Mouse (Mus musculus) heart, embryonic 12.5 days (tissue): ENCODE measurements at regions not wholly inside any gene's neighbourhood (a gene's known extent, or its start where the extent isn't known, plus 50 kb on each side); places are given as distances from the start of the nearest gene placed in this dataset.

Experiments used
- ATAC-seq: fragments of 200-750 bp; cut with Nextera tagmentation; 2 replicates; pipeline ENCODE4 v1.8.0; 2017; ENCODE audit warnings: moderate TSS enrichment, moderate library complexity; ENCODE audit not compliant: insufficient number of reproducible peaks, low FRiP score
- H3K27ac ChIP-seq: fragments of 300-500 bp; sonication (generic); 2 replicates; pipeline ENCODE4 v1.5.1; 2016; ENCODE audit warnings: mild to moderate bottlenecking, moderate library complexity; ENCODE audit not compliant: poor library complexity, severe bottlenecking
- H3K27me3 ChIP-seq: fragments of 300-500 bp; sonication (generic); replicated peaks from 2 replicates; pipeline ENCODE4 v1.6.1; 2016; ENCODE audit warnings: mild to moderate bottlenecking, moderate library complexity
- H3K36me3 ChIP-seq: fragments of 300-500 bp; sonication (generic); 2 replicates; pipeline ENCODE4 v1.6.1; 2016; ENCODE audit warnings: mild to moderate bottlenecking, moderate library complexity
- H3K4me1 ChIP-seq: fragments of 300-500 bp; sonication (generic); replicated peaks from 2 replicates; pipeline ENCODE4 v1.6.1; 2016; ENCODE audit warnings: mild to moderate bottlenecking
- H3K4me2 ChIP-seq: fragments of 300-500 bp; sonication (generic); 2 replicates; pipeline ENCODE4 v1.6.1; 2016; ENCODE audit warnings: mild to moderate bottlenecking, moderate library complexity
- H3K4me3 ChIP-seq: fragments of 300-500 bp; sonication (generic); 2 replicates; pipeline ENCODE4 v1.5.1; 2016; ENCODE audit warnings: mild to moderate bottlenecking
- H3K9ac ChIP-seq: fragments of 300-500 bp; sonication (generic); 2 replicates; pipeline ENCODE4 v1.6.1; 2016; ENCODE audit warnings: mild to moderate bottlenecking, moderate library complexity
- H3K9me3 ChIP-seq: fragments of 300-500 bp; sonication (generic); replicated peaks from 2 replicates; pipeline ENCODE4 v1.6.1; 2016; ENCODE audit warnings: mild to moderate bottlenecking, moderate library complexity
- WGBS: fragments of 180-500 bp; shearing (Covaris S2); methylation state at CpG from one replicate; pipeline ENCODE4 v1.1.7; 2016; 5-methylcytosine and 5-hydroxymethylcytosine counted together

GRCm38 (mm10) chr12:71400201-71400600 lies 90.5 kb downstream of the Dact1 start:
- Histone ChIP-seq H3K4me3 (no peak overlapping the region), H3K27ac (no peak overlapping the region), H3K9ac (no peak overlapping the region), H3K4me1 (peaks cover 4% of the 10 kb centered on the region), H3K9me3 (no peaks in the 10 kb centered on the region), H3K36me3 (no peaks in the 10 kb centered on the region), H3K27me3 (no peaks in the 10 kb centered on the region), H3K4me2 (no peak overlapping the region)
- WGBS = 84% methylated on average over 6 of the region's 6 CpGs
- no peak for ATAC-seq

GRCm38 (mm10) chr12:71401621-71402416 lies 92.1 kb downstream of the Dact1 start:
- H3K27ac ChIP-seq = no peak overlapping the region
- H3K4me1 ChIP-seq = peaks cover 4% of the 10 kb centered on the region
- no peak overlapping the region for H3K4me2 ChIP-seq
- WGBS = 12% methylated on average over 6 of the region's 6 CpGs
- H3K4me3 ChIP-seq = no peak overlapping the region
- no peaks in the 10 kb centered on the region for H3K9me3 ChIP-seq
- peak; percentile 22; the same call in 1 of the 2 replicates for ATAC-seq
- no peaks in the 10 kb centered on the region for H3K36me3 ChIP-seq
- no peak overlapping the region for H3K9ac ChIP-seq
- H3K27me3 ChIP-seq = no peaks in the 10 kb centered on the region

GRCm38 (mm10) chr12:71407294-71407693 lies 97.6 kb downstream of the Dact1 start:
- no peaks in the 10 kb centered on the region for H3K9me3 ChIP-seq
- H3K9ac ChIP-seq = no peak overlapping the region
- 26% methylated on average over 3 of the region's 3 CpGs for WGBS
- no peak for ATAC-seq
- H3K4me1 ChIP-seq = peaks cover under 1% of the 10 kb centered on the region
- no peaks in the 10 kb centered on the region for H3K36me3 ChIP-seq
- H3K4me2 ChIP-seq = no peak overlapping the region
- no peaks in the 10 kb centered on the region for H3K27me3 ChIP-seq
- H3K4me3 ChIP-seq = no peak overlapping the region
- no peak overlapping the region for H3K27ac ChIP-seq

GRCm38 (mm10) chr12:71408396-71409050 lies 98.8 kb downstream of the Dact1 start:
- H3K4me1 ChIP-seq = no peaks in the 10 kb centered on the region; the same call in 1 of the 2 replicates
- no peak for ATAC-seq
- no peaks in the 10 kb centered on the region for H3K9me3 ChIP-seq
- no peak overlapping the region for H3K4me3 ChIP-seq
- no peak overlapping the region for H3K4me2 ChIP-seq
- WGBS = 55% methylated on average over 3 of the region's 3 CpGs
- H3K27me3 ChIP-seq = no peaks in the 10 kb centered on the region
- no peak overlapping the region for H3K27ac ChIP-seq
- no peaks in the 10 kb centered on the region for H3K36me3 ChIP-seq
- H3K9ac ChIP-seq = no peak overlapping the region

- 75% methylated on average over 3 of the region's 3 CpGs for WGBS
- H3K9ac ChIP-seq = no peak overlapping the region
- H3K4me2 ChIP-seq = no peak overlapping the region
- H3K9me3 ChIP-seq = no peaks in the 10 kb centered on the region
- no peak for ATAC-seq
- H3K36me3 ChIP-seq = no peaks in the 10 kb centered on the region
- no peaks in the 10 kb centered on the region; the same call in 1 of the 2 replicates for H3K4me1 ChIP-seq
- no peak overlapping the region for H3K4me3 ChIP-seq
- H3K27me3 ChIP-seq = no peaks in the 10 kb centered on the region
- H3K27ac ChIP-seq = no peak overlapping the region
Measured at GRCm38 (mm10) chr12:71412331-71412730, 102.6 kb downstream of the Dact1 start.

- H3K9ac ChIP-seq = no peak overlapping the region
- H3K27me3 ChIP-seq = no peaks in the 10 kb centered on the region
- no peak overlapping the region for H3K27ac ChIP-seq
- H3K4me1 ChIP-seq = no peaks in the 10 kb centered on the region
- ATAC-seq = no peak
- H3K4me2 ChIP-seq = no peak overlapping the region
- H3K9me3 ChIP-seq = no peaks in the 10 kb centered on the region
- H3K4me3 ChIP-seq = no peak overlapping the region
- no peaks in the 10 kb centered on the region for H3K36me3 ChIP-seq
- 80% methylated on average over 2 of the region's 2 CpGs for whole genome bisulfite sequencing
Measured at GRCm38 (mm10) chr12:71416968-71417367, 107.3 kb downstream of the Dact1 start.

GRCm38 (mm10) chr12:71418186-71418585 lies 108.5 kb downstream of the Dact1 start:
- H3K27ac ChIP-seq = no peak overlapping the region
- H3K36me3 ChIP-seq = no peaks in the 10 kb centered on the region
- no peaks in the 10 kb centered on the region for H3K27me3 ChIP-seq
- no peak overlapping the region for H3K9ac ChIP-seq
- H3K9me3 ChIP-seq = no peaks in the 10 kb centered on the region
- H3K4me3 ChIP-seq = no peak overlapping the region
- 63% methylated on average over 7 of the region's 7 CpGs for WGBS
- ATAC-seq = no peak
- no peaks in the 10 kb centered on the region for H3K4me1 ChIP-seq
- H3K4me2 ChIP-seq = no peak overlapping the region

GRCm38 (mm10) chr12:71419161-71419560 lies 109.5 kb downstream of the Dact1 start:
- Histone ChIP-seq H3K9ac (no peak overlapping the region), H3K36me3 (no peaks in the 10 kb centered on the region), H3K4me1 (no peaks in the 10 kb centered on the region), H3K4me2 (no peak overlapping the region), H3K4me3 (no peak overlapping the region), H3K27ac (no peak overlapping the region), H3K27me3 (no peaks in the 10 kb centered on the region), H3K9me3 (no peaks in the 10 kb centered on the region)
- WGBS = 64% methylated on average over 4 of the region's 4 CpGs
- no peak for ATAC-seq

- peaks cover 28% of the 10 kb centered on the region for H3K4me1 ChIP-seq
- no peaks in the 10 kb centered on the region for H3K27me3 ChIP-seq
- 6% methylated on average over 10 of the region's 10 CpGs for WGBS
- no peak overlapping the region for H3K4me2 ChIP-seq
- H3K27ac ChIP-seq = peak overlapping the region; percentile 30; the same call in 1 of the 2 replicates
- H3K36me3 ChIP-seq = no peaks in the 10 kb centered on the region
- H3K9me3 ChIP-seq = no peaks in the 10 kb centered on the region
- no peak for ATAC-seq
- H3K9ac ChIP-seq = 0 out of 2 replicates have a peak overlapping the region, but pooled peaks have one; percentile 28
- H3K4me3 ChIP-seq = no peak overlapping the region
Measured at GRCm38 (mm10) chr12:71426023-71426719, 116.5 kb downstream of the Dact1 start.

GRCm38 (mm10) chr12:71427974-71428373 lies 118.3 kb downstream of the Dact1 start:
- Histone ChIP-seq H3K4me1 (peaks cover 28% of the 10 kb centered on the region), H3K9ac (no peak overlapping the region), H3K27ac (no peak overlapping the region), H3K36me3 (no peaks in the 10 kb centered on the region), H3K4me3 (no peak overlapping the region), H3K4me2 (no peak overlapping the region), H3K9me3 (no peaks in the 10 kb centered on the region), H3K27me3 (no peaks in the 10 kb centered on the region)
- ATAC-seq = no peak
- 40% methylated on average over 2 of the region's 2 CpGs for WGBS

- no peak overlapping the region for H3K4me2 ChIP-seq
- no peak overlapping the region for H3K4me3 ChIP-seq
- H3K36me3 ChIP-seq = no peaks in the 10 kb centered on the region
- H3K9ac ChIP-seq = no peak overlapping the region
- H3K27ac ChIP-seq = no peak overlapping the region
- no peaks in the 10 kb centered on the region for H3K27me3 ChIP-seq
- ATAC-seq = no peak
- peaks cover 36% of the 10 kb centered on the region for H3K4me1 ChIP-seq
- 49% methylated on average over 13 of the region's 13 CpGs for WGBS
- H3K9me3 ChIP-seq = no peaks in the 10 kb centered on the region
Measured at GRCm38 (mm10) chr12:71429561-71430200, 120.0 kb downstream of the Dact1 start.
